Mouse (Mus musculus): ENCODE measurements at regions not wholly inside any gene's neighbourhood (a gene's known extent, or its start where the extent isn't known, plus 50 kb on each side); places are given as distances from the start of the nearest gene placed in this dataset.

GRCm38 (mm10) chr10:68842023-68842735 lies 118.7 kb downstream of the Tmem26 start:
- no peak for DNase-seq (ENCODE audit: low spot score in 2 of 2)

- DNase-seq (ENCODE audit: low spot score in 2 of 2): no peak
Measured at GRCm38 (mm10) chr10:68844066-68844465, 120.6 kb downstream of the Tmem26 start.

GRCm38 (mm10) chr10:68844596-68844995 lies 121.2 kb downstream of the Tmem26 start:
- DNase-seq (ENCODE audit: low spot score in 2 of 2): no peak

GRCm38 (mm10) chr10:68851153-68851552 lies 127.7 kb downstream of the Tmem26 start:
- no peak for DNase-seq (ENCODE audit: low spot score in 2 of 2)

GRCm38 (mm10) chr10:68855934-68856891 lies 132.8 kb downstream of the Tmem26 start:
- DNase-seq (ENCODE audit: low spot score in 2 of 2): no peak

GRCm38 (mm10) chr10:68864606-68865378 lies 141.3 kb downstream of the Tmem26 start:
- DNase-seq (ENCODE audit: low spot score in 2 of 2): no peak

GRCm38 (mm10) chr10:68865776-68866175 lies 142.3 kb downstream of the Tmem26 start:
- no peak for DNase-seq (ENCODE audit: low spot score in 2 of 2)

GRCm38 (mm10) chr10:68867361-68867760 lies 143.9 kb downstream of the Tmem26 start:
- DNase-seq (ENCODE audit: low spot score in 2 of 2): no peak

GRCm38 (mm10) chr10:68872102-68872501 lies 148.7 kb downstream of the Tmem26 start:
- DNase-seq (ENCODE audit: low spot score in 2 of 2): no peak

- no peak for DNase-seq (ENCODE audit: low spot score in 2 of 2)
Measured at GRCm38 (mm10) chr10:68875641-68876040, 152.2 kb downstream of the Tmem26 start.

- DNase-seq (ENCODE audit: low spot score in 2 of 2): no peak
Measured at GRCm38 (mm10) chr10:68893100-68893841, 169.8 kb downstream of the Tmem26 start.

- DNase-seq (ENCODE audit: low spot score in 2 of 2): no peak
Measured at GRCm38 (mm10) chr10:68894121-68894520, 170.7 kb downstream of the Tmem26 start.

- no peak for DNase-seq (ENCODE audit: low spot score in 2 of 2)
Measured at GRCm38 (mm10) chr10:68897524-68897923, 174.1 kb downstream of the Tmem26 start.

GRCm38 (mm10) chr10:68901168-68901567 lies 177.7 kb downstream of the Tmem26 start:
- DNase-seq (ENCODE audit: low spot score in 2 of 2): no peak

GRCm38 (mm10) chr10:68902670-68903069 lies 179.2 kb downstream of the Tmem26 start:
- peak; percentile 74 to 77 for DNase-seq (ENCODE audit: low spot score in 2 of 2)

- no peak for DNase-seq (ENCODE audit: low spot score in 2 of 2)
Measured at GRCm38 (mm10) chr10:68904337-68904736, 180.9 kb downstream of the Tmem26 start.

GRCm38 (mm10) chr10:68908236-68908635 lies 184.8 kb downstream of the Tmem26 start:
- DNase-seq (ENCODE audit: low spot score in 2 of 2): peak; percentile 86 to 89

- DNase-seq (ENCODE audit: low spot score in 2 of 2): peak; percentile 25 to 30
Measured at GRCm38 (mm10) chr10:68909018-68909417, 185.6 kb downstream of the Tmem26 start.

- no peak for DNase-seq (ENCODE audit: low spot score in 2 of 2)
Measured at GRCm38 (mm10) chr10:68916147-68916546, 192.7 kb downstream of the Tmem26 start.

GRCm38 (mm10) chr10:68935843-68936242 lies 212.4 kb downstream of the Tmem26 start:
- DNase-seq (ENCODE audit: low spot score in 2 of 2): no peak

GRCm38 (mm10) chr10:68943239-68943638 lies 208.0 kb upstream of the Rhobtb1 start:
- no peak for DNase-seq (ENCODE audit: low spot score in 2 of 2)

Measured in right cerebral cortex, adult 2 months (tissue).